Mouse (Mus musculus): ENCODE data around the gene Ccnt1.
"Not testable (repeated sequence)": the region's sequence is repeated elsewhere in the genome, so short reads cannot be mapped to it uniquely, and the experiment has no call there.

Ccnt1 gene

DNA sequence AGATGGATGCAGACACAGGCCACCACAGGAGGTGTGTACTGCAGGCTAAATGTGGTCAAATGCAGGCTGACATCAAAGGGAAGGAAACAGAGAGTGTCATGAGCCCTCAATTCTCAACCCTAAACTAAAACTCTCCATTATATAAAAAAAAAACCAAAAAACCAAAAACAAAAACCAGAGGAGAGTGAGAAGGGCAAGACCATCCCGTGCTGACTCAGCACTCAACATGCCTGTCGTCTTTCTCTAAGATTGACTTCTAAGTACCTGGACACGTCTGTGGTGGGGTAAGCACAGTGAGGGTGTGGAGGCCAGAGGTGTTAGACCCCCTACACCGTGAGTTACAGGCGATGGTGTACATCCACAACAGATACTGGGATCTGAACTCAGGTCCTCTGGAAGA is 23.9 kb downstream of the Ccnt1 start:
- DNase-seq (ENCODE audit: low read depth, low spot score): no peak

DNA sequence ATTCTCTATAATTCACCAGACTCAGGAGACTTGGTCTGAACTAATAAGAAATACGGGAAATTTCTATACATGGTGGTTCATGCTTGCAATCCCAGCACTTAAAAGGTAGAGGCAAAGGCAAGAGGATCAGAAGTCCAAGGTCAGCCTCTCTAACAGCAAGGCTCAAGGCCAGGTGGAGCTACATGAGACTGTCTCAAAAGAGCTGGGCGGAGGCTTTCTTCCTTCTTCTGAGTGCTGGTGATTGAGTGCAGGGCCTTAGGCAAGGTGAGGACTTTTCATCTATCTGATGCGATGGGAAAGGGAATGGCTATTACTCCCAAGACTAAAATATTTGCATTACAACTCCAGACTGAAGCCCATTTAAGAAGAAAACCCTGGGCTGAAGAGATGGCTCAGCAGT is 25.6 kb downstream of the Ccnt1 start:
- DNase-seq (ENCODE audit: low read depth, low spot score): peak; percentile 67

DNA sequence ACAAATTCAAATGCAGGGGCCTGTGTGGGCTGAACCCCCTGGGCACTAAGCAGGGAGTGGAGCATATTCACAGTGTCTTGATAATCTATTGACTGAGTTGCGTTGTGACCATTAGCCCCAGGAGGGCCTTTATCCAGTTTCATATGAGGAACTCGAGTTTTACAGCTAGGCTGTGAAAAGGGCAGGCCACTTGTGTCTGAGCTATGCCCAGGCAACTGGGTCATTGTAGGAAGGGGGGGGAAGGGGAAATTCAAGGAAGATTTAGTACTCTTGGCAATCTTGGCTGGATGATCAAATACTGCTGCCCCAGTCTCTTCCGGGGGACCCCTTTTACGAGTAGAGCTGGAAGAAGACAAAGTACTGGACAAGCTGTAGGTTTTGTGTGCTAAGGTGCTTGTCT is 27.4 kb downstream of the Ccnt1 start:
- no peak for DNase-seq (ENCODE audit: low read depth, low spot score)

DNA sequence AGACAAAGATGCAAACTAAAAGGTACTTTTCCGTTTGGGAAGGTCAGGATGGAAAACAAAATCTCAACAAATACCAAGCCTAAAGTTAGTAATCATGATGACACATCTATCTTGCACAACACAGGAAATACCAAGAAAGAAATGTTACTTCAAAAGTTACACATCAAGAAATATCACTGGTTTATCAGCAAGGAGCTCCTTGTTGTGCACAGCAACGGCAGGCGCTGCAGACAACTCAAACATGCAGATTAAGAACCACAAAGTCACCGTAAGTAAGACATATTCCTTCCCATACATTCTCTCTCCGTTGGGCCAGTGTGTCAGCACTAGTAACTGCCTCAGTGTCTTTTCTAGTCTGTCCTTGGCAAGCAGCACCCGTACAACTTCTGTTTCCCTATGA is 29.7 kb downstream of the Ccnt1 start:
- no peak for DNase-seq (ENCODE audit: low read depth, low spot score)

DNA sequence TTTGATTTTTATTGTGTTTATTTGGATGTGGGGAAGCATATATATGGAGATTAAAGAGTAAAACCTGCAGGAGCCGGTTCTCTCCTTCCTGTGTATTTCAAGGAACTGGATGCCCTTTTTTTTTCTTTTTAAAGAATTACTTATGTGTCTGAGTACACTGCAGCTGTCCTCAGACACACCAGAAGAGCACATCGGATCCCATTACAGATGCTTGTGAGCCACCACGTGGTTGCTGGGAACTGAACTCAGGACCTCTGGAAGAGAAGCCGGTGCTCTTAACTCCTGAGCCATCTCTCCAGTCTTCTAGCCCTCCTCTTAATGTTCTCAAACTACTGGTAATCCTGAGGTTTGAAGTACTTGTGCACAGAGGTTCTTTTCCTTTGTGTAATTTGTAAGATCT is 32.8 kb downstream of the Ccnt1 start:
- no peak for DNase-seq (ENCODE audit: low read depth, low spot score)

DNA sequence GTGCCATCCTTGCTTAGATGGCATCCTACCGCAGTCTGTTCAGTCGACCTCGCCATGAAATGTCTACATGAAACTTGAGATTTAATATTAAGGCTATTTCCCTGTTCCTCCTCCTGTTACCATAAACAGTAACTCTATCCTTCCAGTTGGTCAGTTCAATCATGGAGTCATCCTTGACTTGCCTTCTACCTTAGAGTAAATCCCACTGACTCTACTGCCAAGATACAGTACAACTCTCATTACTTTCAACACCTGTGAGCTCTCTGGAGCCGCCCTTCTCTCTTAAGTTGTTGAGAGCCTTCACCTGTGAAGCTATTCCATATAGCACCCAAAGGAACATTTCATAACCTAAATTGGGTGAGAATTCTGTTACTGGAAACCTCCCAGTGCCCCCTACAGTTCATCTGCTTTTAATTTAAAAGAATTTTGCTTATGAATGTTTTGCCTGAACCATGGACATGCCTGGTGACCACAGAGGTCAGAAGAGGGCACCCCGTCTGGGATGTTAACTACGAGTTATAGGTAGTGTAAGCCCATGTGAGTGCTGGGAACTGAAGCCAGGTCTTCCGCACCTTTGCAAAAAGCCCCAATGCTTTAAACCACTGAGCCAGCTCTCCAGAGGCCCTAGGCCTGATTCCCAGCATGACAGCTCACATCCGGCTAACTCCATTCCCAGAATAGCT is 33.8 kb downstream of the Ccnt1 start:
- no peak for DNase-seq (ENCODE audit: low read depth, low spot score)

DNA sequence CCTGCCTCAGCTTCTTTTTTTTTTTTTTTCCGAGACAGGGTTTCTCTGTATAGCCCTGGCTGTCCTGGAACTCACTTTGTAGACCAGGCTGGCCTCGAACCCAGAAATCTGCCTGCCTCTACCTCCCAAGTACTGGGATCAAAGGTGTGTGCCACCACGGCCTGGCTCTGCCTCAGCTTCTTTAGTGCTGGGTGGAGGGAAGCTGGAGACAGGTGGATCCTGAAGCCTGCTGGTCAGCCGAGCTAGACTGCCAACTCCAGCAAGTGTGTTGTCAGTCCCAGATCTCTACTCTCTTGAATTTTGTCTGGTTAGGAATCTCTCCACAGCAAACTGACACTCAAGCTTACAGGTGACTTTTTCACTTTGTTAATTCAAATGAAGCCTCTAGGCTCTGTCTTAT is 34.8 kb downstream of the Ccnt1 start:
- DNase-seq (ENCODE audit: low read depth, low spot score): no peak

DNA sequence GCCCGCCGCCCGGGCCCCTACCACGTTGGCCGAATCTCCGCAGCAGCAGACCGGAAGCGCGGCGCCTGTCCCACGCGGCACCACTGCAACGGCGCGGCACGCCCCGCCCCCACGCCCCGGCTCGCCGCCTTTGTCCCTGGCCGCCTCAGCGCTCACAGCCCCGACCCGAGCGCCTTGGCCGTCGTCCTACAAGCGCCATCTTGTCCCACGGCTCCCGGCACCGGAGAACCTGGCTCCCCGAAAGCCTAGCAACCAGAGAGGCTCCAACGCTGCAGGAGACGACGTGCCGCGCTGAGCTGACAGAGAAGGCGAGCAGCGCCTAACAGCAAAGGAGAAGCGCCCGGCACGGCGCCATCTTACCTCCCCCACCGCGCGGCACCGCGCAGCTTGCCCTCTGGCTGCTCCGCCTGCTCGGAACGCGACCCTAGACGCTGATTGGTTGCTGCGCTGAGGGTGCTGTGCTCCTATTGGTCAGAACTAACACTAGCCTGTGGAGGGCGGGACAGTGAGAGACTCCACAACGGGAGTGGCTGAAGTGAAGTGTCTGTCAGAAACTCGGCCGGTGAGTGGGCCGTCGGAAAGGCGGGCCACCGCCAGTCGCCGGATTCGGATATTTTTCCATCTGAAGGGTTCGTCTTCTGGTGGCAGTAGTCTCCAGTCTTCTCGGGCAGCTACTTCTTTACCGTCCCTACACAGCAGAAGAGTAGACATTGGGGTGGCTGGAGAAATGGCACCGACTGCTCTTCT is 36.7 kb downstream of the Ccnt1 start, which contains the start of gene Kansl2:
Gene Kansl2 (minus strand): TSS at position 384 of the 747 bp plus-strand sequence.
- peak; percentile 99 for DNase-seq (ENCODE audit: low read depth, low spot score)

DNA sequence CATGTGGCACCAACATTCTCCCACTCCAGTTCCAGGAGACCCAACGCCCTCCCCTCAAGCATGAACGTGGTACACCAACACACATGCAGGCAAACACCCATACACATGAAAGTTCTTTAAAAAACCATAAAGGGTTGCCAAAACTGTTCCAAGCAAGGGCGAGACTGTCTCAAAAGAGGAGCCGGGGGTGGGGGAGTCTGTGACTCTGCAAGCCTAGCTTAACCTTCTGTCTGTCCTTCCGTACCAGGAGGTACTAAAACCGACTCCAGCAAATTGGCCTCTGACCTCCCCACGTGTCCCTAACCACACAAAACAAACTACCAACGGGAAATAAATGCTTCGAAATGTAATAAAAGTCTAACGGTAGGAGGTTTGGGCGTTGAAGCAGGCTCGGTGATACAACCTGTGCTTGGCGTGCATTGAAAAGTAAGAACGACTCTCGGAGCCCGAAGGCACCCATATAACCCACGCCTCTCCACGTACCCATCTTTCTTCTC is 37.6 kb downstream of the Ccnt1 start:
- DNase-seq (ENCODE audit: low read depth, low spot score): peak; percentile 44

DNA sequence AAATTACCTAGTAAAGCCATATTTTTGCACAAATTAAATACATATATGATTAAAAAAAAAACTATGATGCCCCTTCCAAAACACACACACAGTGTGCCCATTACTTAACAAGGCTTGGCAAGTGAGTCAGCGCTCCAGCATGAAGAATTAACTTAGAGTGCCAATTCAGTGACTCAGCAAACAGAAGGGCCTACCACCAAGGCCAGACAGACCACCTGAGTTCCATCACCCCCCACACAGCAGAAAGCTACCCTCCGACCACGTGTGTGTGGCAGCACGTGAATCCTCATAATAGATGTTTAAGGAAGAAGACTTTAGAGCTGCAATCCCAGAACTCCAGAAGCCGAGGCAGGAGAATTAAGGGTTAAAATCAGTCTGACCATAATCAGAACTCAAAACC is 38.4 kb downstream of the Ccnt1 start:
- peak; percentile 49 for DNase-seq (ENCODE audit: low read depth, low spot score)

DNA sequence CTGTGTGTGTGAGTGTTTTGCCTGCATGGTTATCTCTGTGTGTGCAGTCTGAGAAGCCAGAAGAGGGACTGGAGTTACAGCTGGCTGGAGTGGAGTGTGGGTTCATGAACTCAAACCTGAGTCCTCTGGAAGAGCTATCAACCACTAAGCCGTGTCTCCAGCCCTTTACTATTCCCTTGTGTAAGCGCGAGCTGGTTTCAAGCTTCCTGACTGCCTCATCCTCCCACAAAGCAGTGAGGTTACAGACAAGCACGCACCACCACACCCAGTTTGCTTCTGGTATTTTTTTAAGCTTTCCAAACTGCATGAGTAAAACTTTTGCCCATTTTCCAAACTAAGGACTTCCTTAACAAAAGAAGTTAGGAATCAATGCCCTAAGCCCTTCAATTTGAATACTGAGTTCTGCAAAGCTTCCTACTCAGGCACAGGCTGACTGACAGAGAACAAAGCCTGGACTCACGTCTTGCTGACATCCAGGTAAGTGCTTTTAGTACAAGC is 42.6 kb downstream of the Ccnt1 start:
- no peak for DNase-seq (ENCODE audit: low read depth, low spot score)

DNA sequence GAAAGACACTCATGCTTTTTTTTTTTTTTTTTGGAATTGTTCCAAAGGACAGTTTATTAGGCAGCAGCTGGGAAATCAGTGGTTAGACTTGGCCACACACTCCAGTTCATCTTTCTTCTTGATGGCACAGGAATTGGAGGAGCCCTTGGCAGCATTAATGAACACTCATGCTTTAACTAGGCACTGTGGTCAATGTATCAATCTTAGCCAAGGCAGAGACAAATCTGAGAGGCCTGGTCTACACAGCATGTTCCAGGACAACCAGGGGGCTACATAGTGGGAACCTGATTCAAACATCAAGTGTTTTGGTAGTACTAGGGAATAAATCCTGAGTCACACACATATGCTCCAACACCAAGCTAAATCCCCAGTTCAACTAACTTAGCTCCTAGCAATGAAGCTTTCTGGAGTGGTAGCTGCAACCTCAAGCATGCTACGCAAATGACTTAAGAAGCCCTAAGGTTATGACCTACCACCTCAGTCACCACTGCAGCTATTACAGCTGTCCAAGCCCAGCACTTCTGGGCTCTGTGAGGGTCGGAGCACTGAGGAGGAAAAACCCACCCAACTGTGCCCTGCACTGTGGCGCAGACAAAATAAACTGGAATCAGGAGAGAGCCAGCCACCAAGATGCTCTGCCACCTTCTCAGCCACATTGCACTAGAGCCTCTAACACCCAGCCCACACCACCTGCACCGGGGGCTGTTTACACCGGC is 43.5 kb downstream of the Ccnt1 start:
- no peak for DNase-seq (ENCODE audit: low read depth, low spot score)

DNA sequence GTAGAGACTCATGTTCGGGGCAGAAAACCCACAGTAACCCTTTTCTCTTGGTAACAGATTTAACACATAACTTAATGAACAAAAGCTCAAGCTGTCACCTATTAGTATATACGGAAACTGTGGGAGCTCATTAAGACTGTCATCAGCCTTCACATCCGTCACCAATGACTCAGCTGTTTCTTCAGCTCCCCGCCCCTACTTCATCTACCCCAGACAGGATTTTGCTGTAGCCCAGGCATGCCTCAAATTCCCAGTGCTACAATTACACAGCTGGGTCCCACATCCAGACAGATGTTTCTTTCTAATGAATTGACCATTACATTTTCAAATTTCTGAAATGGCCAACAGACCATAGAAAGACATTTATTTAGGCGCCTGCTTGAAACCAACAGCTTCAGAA is 44.7 kb downstream of the Ccnt1 start:
- peak; percentile 49 for DNase-seq (ENCODE audit: low read depth, low spot score)

DNA sequence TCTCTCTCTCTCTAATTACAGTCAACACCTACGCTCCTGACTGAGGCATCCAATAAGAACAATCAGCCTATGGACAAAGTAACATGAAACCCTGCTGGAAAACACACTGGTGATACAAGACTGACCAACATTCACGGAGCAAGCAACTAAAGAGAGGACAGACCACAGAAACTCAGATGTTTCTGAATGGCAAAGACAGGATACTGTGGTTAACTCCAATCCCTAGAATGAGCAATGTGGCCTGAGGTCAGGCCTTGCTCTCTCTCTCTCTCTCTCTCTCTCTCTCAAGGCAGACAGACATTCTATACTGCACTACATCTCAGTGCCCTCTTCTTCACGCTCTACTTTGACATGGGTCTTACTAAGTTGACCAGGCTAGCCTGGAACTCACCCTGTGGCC is 49.5 kb downstream of the Ccnt1 start:
- no peak for DNase-seq (ENCODE audit: low read depth, low spot score)

DNA sequence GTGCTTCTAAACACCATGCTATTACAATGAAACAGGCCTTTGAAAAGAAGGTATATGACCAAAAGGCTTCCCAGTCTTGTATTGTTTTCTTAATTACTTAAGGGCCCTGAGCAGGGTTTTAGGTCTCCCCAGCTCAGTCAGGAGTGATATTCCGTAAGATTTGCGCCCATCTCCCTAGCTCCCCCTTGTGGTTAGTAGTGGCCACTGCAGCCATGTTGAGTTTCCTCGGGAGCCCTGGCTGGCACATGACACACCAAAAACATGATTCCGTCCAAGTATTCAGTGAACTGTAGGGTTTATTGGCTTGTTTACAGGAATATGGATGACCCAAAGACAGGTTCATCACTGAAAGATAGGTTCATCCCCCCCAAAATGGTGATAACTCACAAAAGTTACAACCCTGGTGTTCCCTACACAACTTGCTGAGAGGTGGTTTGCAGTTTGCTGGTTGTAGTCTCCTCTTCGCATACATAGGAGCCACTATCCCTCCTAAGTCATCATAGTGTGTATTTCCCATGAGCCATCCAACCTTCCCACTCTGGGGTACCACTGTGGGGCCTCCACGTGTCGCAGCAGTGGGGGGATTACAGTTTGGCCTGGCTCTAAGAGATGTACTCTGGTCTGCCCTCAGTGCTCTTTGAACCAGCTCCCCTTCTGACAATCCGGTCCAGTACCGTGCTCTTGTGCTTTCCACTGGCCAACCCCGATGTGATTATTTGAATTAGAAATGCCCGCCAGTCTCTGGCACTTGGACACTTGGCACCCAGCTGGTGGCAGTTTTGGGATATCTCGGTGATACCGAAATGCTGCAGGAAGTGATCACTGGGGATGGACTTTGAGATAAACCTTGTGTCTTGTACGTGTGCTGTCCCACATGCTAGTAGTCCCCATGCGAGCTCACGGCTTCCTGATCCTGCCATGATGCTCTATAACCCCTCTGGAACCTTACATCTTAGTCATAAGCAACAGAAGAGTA is 53.1 kb downstream of the Ccnt1 start:
- DNase-seq (ENCODE audit: low read depth, low spot score): peak; percentile 59

DNA sequence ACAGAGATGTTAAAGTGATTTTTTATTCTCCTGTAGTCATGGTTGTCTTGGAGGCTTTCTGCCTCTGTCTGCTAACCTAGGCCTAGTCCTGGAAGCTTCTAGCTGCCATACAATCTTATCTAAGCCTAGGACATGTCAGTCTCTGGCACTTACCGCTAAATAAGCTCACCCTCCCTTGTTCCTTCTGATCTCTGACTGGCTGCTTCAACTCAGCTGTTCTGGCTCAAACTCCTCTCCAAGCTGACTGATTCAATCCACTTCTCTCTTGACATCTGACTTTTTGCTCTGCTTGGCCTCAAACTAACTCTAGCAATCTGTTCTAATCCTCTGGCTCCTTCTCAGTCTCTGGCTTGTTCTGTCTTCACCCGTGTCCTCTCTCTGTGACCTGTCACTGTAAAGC is 55.9 kb downstream of the Ccnt1 start:
- not testable (repeated sequence) for DNase-seq (ENCODE audit: low read depth, low spot score)

DNA sequence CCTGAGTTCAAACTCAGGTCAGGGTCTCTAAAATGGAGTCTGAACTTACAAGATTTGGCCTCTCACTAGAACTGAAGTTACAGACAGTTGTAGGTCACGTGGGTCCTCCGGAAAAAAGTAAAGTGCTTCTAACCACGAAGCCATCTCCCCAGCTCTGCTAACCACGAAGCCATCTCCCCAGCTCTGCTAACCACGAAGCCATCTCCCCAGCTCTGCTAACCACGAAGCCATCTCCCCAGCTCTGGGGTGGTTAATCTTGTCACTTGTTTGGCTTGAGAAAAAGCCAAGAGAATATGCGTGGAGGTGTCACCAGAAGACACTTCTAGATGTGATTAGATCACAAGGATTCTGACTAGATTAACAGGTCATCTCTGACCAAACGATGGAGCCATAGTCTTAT is 56.6 kb downstream of the Ccnt1 start:
- DNase-seq (ENCODE audit: low read depth, low spot score): no peak

DNA sequence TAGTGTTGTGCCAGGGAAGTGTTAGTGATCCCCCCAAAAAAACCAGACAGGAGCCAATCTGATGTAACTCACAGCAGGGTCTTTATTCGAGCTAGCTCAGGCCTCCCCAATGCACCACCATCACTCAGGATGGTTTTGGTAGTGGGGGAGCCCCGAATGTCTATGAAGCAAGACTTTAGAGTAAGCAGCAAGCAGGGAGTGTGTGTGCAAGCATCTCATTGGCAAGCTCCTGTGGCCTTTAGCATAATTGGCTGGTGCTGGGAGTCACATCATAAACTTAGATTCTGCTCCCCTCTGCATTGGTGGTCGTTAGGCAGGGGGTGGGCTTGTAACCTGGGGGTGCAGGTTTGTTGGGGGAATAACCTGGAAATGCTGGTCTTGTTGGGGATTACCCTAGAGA is 57.0 kb downstream of the Ccnt1 start:
- DNase-seq (ENCODE audit: low read depth, low spot score): not testable (repeated sequence)

DNA sequence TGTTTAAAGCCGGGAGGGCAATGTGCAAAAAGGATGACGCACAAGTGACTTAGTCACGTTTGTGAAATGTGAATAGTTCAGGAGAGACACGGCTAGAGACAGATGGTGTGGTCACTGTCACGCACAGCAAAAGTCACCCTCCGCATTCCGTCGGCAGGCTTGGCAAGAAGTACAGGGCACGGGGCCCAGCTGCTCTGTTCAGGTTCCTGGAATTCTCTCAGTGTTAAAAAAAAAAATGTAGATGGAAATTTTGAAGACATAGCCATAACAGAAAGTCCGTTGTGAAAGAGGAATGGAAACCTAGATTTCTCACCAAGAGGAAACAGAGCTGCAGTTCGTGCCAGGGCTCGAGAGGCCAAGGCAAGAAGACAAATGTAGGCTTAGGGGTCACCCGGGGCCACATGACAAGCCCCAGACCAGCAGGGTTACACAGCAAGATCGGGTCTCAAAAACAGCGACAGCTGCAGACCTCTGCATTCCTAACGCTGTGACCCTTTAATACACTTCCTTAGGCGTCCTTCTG is 57.9 kb downstream of the Ccnt1 start:
- no peak for DNase-seq (ENCODE audit: low read depth, low spot score)

DNA sequence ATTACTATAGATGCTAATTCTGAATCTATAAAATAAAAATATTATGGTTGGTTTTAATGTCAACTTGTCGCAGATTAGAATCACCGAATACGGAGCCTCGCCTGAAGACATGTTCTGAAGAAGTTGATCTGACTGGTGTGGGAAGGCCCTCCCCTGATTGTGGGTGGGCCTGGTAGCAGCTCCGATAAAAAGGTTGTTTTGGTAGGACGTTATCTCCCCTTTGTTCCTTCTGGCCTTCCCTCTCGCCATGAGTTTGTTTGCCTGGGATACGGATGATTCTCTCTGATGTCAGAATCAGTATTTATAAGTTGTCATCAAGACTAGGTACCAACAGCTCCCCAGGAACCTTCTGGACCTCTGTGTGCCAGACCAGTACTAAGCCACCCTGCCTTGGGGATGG is 58.5 kb downstream of the Ccnt1 start:
- DNase-seq (ENCODE audit: low read depth, low spot score): no peak

DNA sequence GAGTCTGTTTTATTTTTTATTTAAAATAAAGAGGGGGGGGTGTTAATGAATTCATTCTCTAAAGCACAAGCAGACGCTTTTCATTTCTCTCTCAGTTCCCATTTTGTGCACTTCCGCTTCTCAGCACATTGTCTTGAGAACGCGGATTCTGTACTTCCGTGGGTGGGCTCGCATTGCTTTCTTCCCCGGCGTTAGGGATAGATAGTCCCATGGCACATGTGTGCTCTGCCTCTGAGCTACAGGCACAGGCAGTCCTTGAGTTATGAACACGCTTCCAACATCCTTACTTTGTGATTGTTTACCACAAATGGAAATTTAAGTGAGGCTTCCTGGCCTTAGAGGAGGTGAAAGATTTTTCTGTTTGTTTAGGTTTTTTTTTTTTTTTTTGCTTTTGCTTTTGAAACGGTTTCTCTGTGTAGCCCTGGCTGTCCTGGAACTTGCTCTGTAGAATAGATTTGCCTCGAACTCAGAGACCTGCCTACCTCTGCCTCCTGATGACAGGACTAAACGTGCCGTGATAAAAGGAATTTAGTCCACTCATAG is 59.3 kb downstream of the Ccnt1 start:
- DNase-seq (ENCODE audit: low read depth, low spot score): no peak
